Mouse (Mus musculus) CD4-positive helper T cell, adult 2 months (primary cell): ENCODE measurements around the gene Sphk2.

Source experiments
- DNase-seq: peaks from one replicate; pipeline ENCODE4 v3.0.0-alpha.2; 2012; ENCODE audit warnings: low read depth, missing footprints, low spot score

Gene Sphk2

GRCm38 (mm10) chr7:45710477-45711191 is 7.2 kb downstream of the Sphk2 start:
- DNase-seq = no peak

GRCm38 (mm10) chr7:45709677-45710355 is 8.0 kb downstream of the Sphk2 start:
- no peak for DNase-seq

- peak; percentile 51 for DNase-seq
Observed at GRCm38 (mm10) chr7:45709036-45709435, 8.8 kb downstream of the Sphk2 start.

- DNase-seq = no peak
Observed at GRCm38 (mm10) chr7:45708221-45708761, 9.5 kb downstream of the Sphk2 start.

- peak; percentile 94 for DNase-seq
Observed at GRCm38 (mm10) chr7:45707375-45707967, 10.3 kb downstream of the Sphk2 start.

GRCm38 (mm10) chr7:45706721-45707241 is 11.0 kb downstream of the Sphk2 start:
- DNase-seq = peak; percentile 89

GRCm38 (mm10) chr7:45705873-45706281 is 11.9 kb downstream of the Sphk2 start:
- peak; percentile 51 for DNase-seq

GRCm38 (mm10) chr7:45705443-45705864 is 12.3 kb downstream of the Sphk2 start:
- no peak for DNase-seq

- peak; percentile 99 for DNase-seq
Observed at GRCm38 (mm10) chr7:45704730-45705442, 12.9 kb downstream of the Sphk2 start, which contains the start of gene Dbp. TSS of gene Dbp (plus strand) at chr7:45705088.

- DNase-seq = peak; percentile 82
Observed at GRCm38 (mm10) chr7:45704046-45704559, 13.7 kb downstream of the Sphk2 start.

GRCm38 (mm10) chr7:45703521-45704033 is 14.2 kb downstream of the Sphk2 start:
- DNase-seq = no peak

- DNase-seq = no peak
Observed at GRCm38 (mm10) chr7:45702809-45703520, 14.8 kb downstream of the Sphk2 start.

GRCm38 (mm10) chr7:45702316-45702715 is 15.5 kb downstream of the Sphk2 start:
- no peak for DNase-seq

- DNase-seq = no peak
Observed at GRCm38 (mm10) chr7:45701607-45702006, 16.2 kb downstream of the Sphk2 start.

GRCm38 (mm10) chr7:45701072-45701471 is 16.7 kb downstream of the Sphk2 start:
- DNase-seq = no peak

GRCm38 (mm10) chr7:45700301-45701015 is 17.3 kb downstream of the Sphk2 start:
- peak; percentile 73 for DNase-seq

GRCm38 (mm10) chr7:45699523-45700141 is 18.2 kb downstream of the Sphk2 start, which contains the start of gene Car11:
TSS of gene Car11 (plus strand) at chr7:45699843.
- DNase-seq = no peak

GRCm38 (mm10) chr7:45697894-45698293 is 19.9 kb downstream of the Sphk2 start:
- no peak for DNase-seq

GRCm38 (mm10) chr7:45695098-45695497 is 22.7 kb downstream of the Sphk2 start:
- DNase-seq = peak; percentile 62
